Mouse (Mus musculus): Measurements from ENCODE around the gene Gadd45b.

DNA sequence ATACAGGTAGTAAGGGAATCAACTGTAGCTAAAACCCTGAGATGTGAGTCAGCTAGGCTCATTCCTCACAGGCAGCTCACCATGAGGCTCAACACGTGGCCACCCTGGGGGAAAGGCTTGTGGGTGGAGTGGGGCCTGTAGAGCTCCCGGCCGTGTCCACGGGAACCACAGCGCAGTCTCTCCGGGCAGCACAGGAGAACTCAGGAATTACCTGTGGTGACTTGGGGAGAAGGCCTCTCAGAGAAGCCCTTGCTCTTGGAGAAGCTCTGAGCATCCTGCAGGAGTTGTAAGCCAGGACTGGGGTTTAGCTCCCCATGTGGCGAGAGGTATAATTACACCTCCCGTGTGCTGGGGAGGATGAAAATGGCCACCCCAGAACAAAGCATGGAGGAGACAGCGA, 25.7 kb downstream of the Gadd45b start:
- TF ChIP-seq CTCF (IDR thresholded peaks at IDR 0.05; ENCODE audit: low read depth) (peak; percentile 84), EP300 (IDR thresholded peaks at IDR 0.05; ENCODE audit: low read depth) (no peak)

Data from heart, postnatal 0 days (tissue).